Mouse (Mus musculus) bone marrow macrophage, adult 2 months (primary cell): ENCODE results near the gene Spats1.

Experiments used
- CTCF ChIP-seq: IDR thresholded peaks from 2 replicates; pipeline ENCODE4 v1.5.1; 2012; ENCODE audit warnings: low read depth, mild to moderate bottlenecking, low read length, moderate library complexity
- POLR2A ChIP-seq: IDR thresholded peaks from 2 replicates; pipeline ENCODE4 v1.6.1; 2012; ENCODE audit warnings: mild to moderate bottlenecking, low read depth, low read length, borderline replicate concordance

GRCm38 (mm10) chr17:45498397-45498796 is 23.2 kb upstream of the Spats1 start:
- TF ChIP-seq CTCF (no peak), POLR2A (no peak)
